Mouse (Mus musculus) kidney, adult 10 weeks (tissue): ENCODE measurements around the gene Rps12-ps3. TPM values are rescaled to one million over a fixed set of nuclear protein-coding genes. Genes with fewer than 3 reads are reported as not detected.

Source experiments
- polyA plus RNA-seq: library from polyadenylated mRNA; stranded (reverse); fragments of 350-450 nt; fragmentation: Illumina TruSeq; extraction: RNeasy Lipid Tissue Mini Kit (QIAGEN cat#74804); gene quantifications from one replicate; pipeline ENCODE4 v1.2.3, GENCODE M21; 2014; ENCODE audit warnings: low read depth, low replicate concordance

The Rps12-ps3 gene
- 1.5 TPM for polyA plus RNA-seq

DNA sequence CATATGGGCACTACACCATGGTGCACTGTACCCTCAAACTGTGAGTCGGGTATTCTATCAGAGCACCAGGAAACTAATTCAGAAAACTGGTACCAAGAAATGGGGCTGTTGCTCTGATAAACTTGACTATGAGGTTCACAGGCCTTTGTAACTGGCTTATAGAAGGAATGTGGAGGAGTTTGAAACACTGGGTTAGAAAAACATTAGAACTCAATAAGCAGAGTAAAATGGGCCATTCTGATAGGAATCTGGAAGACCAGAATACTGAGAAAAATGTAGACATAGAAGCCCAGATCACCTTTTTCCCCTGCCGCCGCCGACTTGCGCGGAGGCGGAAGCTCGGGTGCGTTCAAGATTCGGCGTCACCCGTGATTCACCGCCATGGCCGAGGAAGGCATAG is at the start of gene Rps12-ps3:
Gene Rps12-ps3 (plus strand): TSS at position 301 of the 400 bp plus-strand sequence.

GRCm38 (mm10) chr19:59345658-59346283 is 23.7 kb downstream of the Rps12-ps3 start, which contains the start of gene Pdzd8:
Gene Pdzd8 (minus strand): TSS chr19:59345780.

Other genes with a start within 250 kb of the Rps12-ps3 start
- gene Shtn1, start 246.2 kb upstream of the Rps12-ps3 start, polyA plus RNA-seq: 19.8 TPM
- not detected for gene Vax1, start 152.2 kb upstream of the Rps12-ps3 start, polyA plus RNA-seq
- not detected for gene Kcnk18, start 103.1 kb upstream of the Rps12-ps3 start, polyA plus RNA-seq
- gene Slc18a2, start 61.4 kb upstream of the Rps12-ps3 start, polyA plus RNA-seq: 0.44 TPM
- gene Pdzd8, start 23.5 kb downstream of the Rps12-ps3 start, polyA plus RNA-seq: 52.5 TPM
- 147 TPM for gene Emx2, start 136.1 kb downstream of the Rps12-ps3 start, polyA plus RNA-seq